Mouse (Mus musculus) adrenal gland, adult 10 weeks (tissue): Measurements from ENCODE around the gene Tmprss15. TPM values are rescaled to one million over a fixed set of nuclear protein-coding genes. Genes with fewer than 3 reads are reported as not detected.

Experiments
- polyA plus RNA-seq: library from polyadenylated mRNA; stranded (reverse); fragments of 350-450 nt; fragmentation: Illumina TruSeq; extraction: RNeasy Lipid Tissue Mini Kit (QIAGEN cat#74804); gene quantifications from one replicate; pipeline ENCODE4 v1.2.3, GENCODE M21; 2014; ENCODE audit warnings: low read depth, low replicate concordance

Gene Tmprss15
- not detected for polyA plus RNA-seq

GRCm38 (mm10) chr16:79090997-79091396, at the start of gene Tmprss15:
Gene Tmprss15, minus strand, starts transcription at chr16:79091097.

DNA sequence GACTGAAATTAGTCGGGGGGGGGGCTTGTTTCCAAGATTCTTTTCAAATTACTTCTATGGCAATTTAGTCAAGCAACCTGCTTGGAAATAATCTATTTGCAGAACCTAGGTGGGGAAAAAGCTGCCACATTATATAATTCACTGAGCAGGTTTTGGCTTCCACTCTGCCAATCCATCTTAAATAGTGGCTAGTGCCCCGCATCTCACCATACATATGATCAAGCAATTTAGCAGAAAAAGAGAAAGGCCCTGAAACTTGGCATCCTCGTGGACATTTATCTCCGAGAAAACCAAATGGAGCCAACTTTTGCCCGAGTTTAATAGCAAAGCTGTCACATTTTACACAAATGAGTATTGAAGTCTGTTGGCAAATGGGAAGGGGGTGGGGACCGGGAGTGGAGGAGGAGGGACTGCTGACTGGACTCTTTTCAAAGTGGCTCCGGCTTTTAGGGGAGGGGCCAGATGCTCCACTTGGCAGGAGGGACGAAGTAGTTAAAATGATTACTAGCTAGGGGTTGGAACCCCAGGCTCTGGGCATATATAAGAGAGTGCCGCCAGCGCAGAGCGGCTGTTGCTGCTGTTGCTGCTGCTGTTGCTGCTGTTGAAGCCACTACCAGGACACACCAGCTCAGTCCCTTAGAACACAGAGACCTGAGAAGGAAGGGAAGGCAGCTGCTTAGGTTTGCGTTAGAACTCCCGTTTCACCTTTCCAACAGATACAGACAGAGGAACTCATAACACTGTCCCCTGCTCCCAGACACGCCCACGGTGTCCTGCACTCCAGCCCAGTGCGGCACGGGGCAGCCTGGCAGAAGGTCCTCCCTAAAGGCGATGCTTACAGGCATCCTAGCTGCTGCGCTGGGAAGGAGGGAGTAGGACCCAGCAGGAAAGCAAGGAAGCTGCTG, 160.3 kb downstream of the Tmprss15 start, which contains the start of gene Chodl:
Gene Chodl (plus strand): TSS at position 567 of the 905 bp plus-strand sequence.

Other genes with a start within 250 kb of the Tmprss15 start
- 0.99 TPM for gene Chodl, start 160.1 kb downstream of the Tmprss15 start, polyA plus RNA-seq